Mouse (Mus musculus): Measurements from ENCODE around the gene Acvr1b. TPM values are rescaled to one million over a fixed set of nuclear protein-coding genes. Genes with fewer than 3 reads are reported as not detected.
A peak's percentile ranks its signal among the peaks of the same experiment; 100 is the strongest.

The Acvr1b gene
- total RNA-seq, 2 experiments from 2014 or later = 18.7 to 20.9 TPM

GRCm38 (mm10) chr15:101145424-101146099, 28.3 kb upstream of the Acvr1b start:
- DNase-seq = peak; percentile 97
- intact Hi-C loops (cut with DNase I) = loop anchor here (2.0 to 5.0 kb wide), 3 partner anchors 17 to 52 kb away; partner anchors contain the start of gene Acvrl1

GRCm38 (mm10) chr15:101146100-101146965, 27.5 kb upstream of the Acvr1b start:
- intact Hi-C loops (cut with DNase I) = loop anchor here (2.0 to 5.0 kb wide), 2 partner anchors 26 to 51 kb away; no protein-coding TSS in a partner anchor
- DNase-seq = peak in 1 of 2 experiments; percentile 41

- intact Hi-C loops (cut with DNase I) = loop anchor here (2.0 to 5.0 kb wide), 2 partner anchors 25 to 50 kb away; no protein-coding TSS in a partner anchor
- peak in 1 of 2 experiments; percentile 24 for DNase-seq
Measured at GRCm38 (mm10) chr15:101147115-101147909, 26.6 kb upstream of the Acvr1b start.

GRCm38 (mm10) chr15:101147910-101148273, 26.0 kb upstream of the Acvr1b start:
- DNase-seq = peak in 1 of 2 experiments; percentile 71
- intact Hi-C loops (cut with DNase I) = loop anchor here (2.0 to 5.0 kb wide), 2 partner anchors 25 to 49 kb away; no protein-coding TSS in a partner anchor

GRCm38 (mm10) chr15:101148604-101149003, 25.3 kb upstream of the Acvr1b start:
- intact Hi-C loops (cut with DNase I) = loop anchor here (5.0 kb wide), 1 partner anchor 49 kb away; no protein-coding TSS in a partner anchor
- no peak for DNase-seq

GRCm38 (mm10) chr15:101151409-101152261, 22.2 kb upstream of the Acvr1b start:
- intact Hi-C loops (cut with DNase I) = no loop called here
- DNase-seq = no peak

- intact Hi-C loops (cut with DNase I) = no loop called here
- DNase-seq = peak in 1 of 2 experiments; percentile 6
Measured at GRCm38 (mm10) chr15:101154700-101155616, 18.9 kb upstream of the Acvr1b start.

GRCm38 (mm10) chr15:101160128-101160527, 13.7 kb upstream of the Acvr1b start:
- intact Hi-C loops (cut with DNase I) = no loop called here
- no peak for DNase-seq

- intact Hi-C loops (cut with DNase I) = no loop called here
Measured at GRCm38 (mm10) chr15:101160591-101160990, 13.3 kb upstream of the Acvr1b start.

GRCm38 (mm10) chr15:101161534-101161933, 12.3 kb upstream of the Acvr1b start:
- intact Hi-C loops (cut with DNase I) = no loop called here
- no peak for DNase-seq

More at GRCm38 (mm10) chr15:101160591-101160990, 13.3 kb upstream of the Acvr1b start:
- no peak for DNase-seq

- peak in 1 of 2 experiments; percentile 48 for DNase-seq
- intact Hi-C loops (cut with DNase I) = no loop called here
Measured at GRCm38 (mm10) chr15:101163056-101163458, 10.8 kb upstream of the Acvr1b start.

GRCm38 (mm10) chr15:101163854-101164253, 10.0 kb upstream of the Acvr1b start:
- intact Hi-C loops (cut with DNase I) = no loop called here
- DNase-seq = peak; percentile 56 to 61

GRCm38 (mm10) chr15:101164291-101164690, 9.6 kb upstream of the Acvr1b start:
- intact Hi-C loops (cut with DNase I) = no loop called here
- no peak for DNase-seq

- no peak for DNase-seq
Measured at GRCm38 (mm10) chr15:101165658-101166437, 8.0 kb upstream of the Acvr1b start.

GRCm38 (mm10) chr15:101167553-101167952, 6.3 kb upstream of the Acvr1b start:
- DNase-seq = no peak
- intact Hi-C loops (cut with DNase I) = no loop called here

More at GRCm38 (mm10) chr15:101165658-101166437, 8.0 kb upstream of the Acvr1b start:
- intact Hi-C loops (cut with DNase I) = no loop called here

- DNase-seq = no peak
- intact Hi-C loops (cut with DNase I) = no loop called here
Measured at GRCm38 (mm10) chr15:101169910-101170309, 4.0 kb upstream of the Acvr1b start.

- no peak for DNase-seq
- intact Hi-C loops (cut with DNase I) = no loop called here
Measured at GRCm38 (mm10) chr15:101170413-101170980, 3.4 kb upstream of the Acvr1b start.
